Mouse (Mus musculus) intestine, postnatal 0 days (tissue): ENCODE measurements around the gene Ccnk. TPM values are rescaled to one million over a fixed set of nuclear protein-coding genes. Genes with fewer than 3 reads are reported as not detected.

Experiments
- ATAC-seq: fragments of 200-750 bp; cut with Nextera tagmentation; 2 replicates; pipeline ENCODE4 v1.8.0; 2017; ENCODE audit warnings: mild to moderate bottlenecking, moderate TSS enrichment, moderate library complexity
- H3K27ac ChIP-seq: fragments of 300-500 bp; sonication (generic); 2 replicates; pipeline ENCODE4 v1.5.1; 2014; ENCODE audit warnings: mild to moderate bottlenecking, low read depth, low read length, moderate library complexity
- H3K27me3 ChIP-seq: fragments of 300-500 bp; sonication (generic); replicated peaks from 2 replicates; pipeline ENCODE4 v1.6.1; 2014; ENCODE audit warnings: low read length, mixed read lengths; ENCODE audit not compliant: control insufficient read depth, insufficient read depth
- H3K36me3 ChIP-seq: fragments of 300-500 bp; sonication (generic); 2 replicates; pipeline ENCODE4 v1.6.1; 2014; ENCODE audit warnings: mild to moderate bottlenecking, moderate library complexity; ENCODE audit not compliant: control insufficient read depth, insufficient read depth
- H3K4me1 ChIP-seq: fragments of 300-500 bp; sonication (generic); replicated peaks from 2 replicates; pipeline ENCODE4 v1.6.1; 2014; ENCODE audit warnings: antibody characterized with exemption, low read length, mixed read lengths; ENCODE audit not compliant: control insufficient read depth, insufficient read depth
- H3K4me2 ChIP-seq: fragments of 300-500 bp; sonication (generic); replicated peaks from 2 replicates; pipeline ENCODE4 v1.6.1; 2014; ENCODE audit warnings: low read depth, mild to moderate bottlenecking, moderate library complexity
- H3K4me3 ChIP-seq: fragments of 300-500 bp; sonication (generic); 2 replicates; pipeline ENCODE4 v1.5.1; 2014; ENCODE audit warnings: low read depth, low read length
- H3K9ac ChIP-seq: fragments of 300-500 bp; sonication (generic); 2 replicates; pipeline ENCODE4 v1.6.1; 2014; ENCODE audit warnings: mild to moderate bottlenecking, low read depth, low read length
- H3K9me3 ChIP-seq: fragments of 300-500 bp; sonication (generic); 2 replicates; pipeline ENCODE4 v1.6.1; 2016; ENCODE audit warnings: mixed run types; ENCODE audit not compliant: control insufficient read depth
- CTCF ChIP-seq: sonication (generic); IDR thresholded peaks from 2 replicates; pipeline ENCODE4 v1.5.1; 2016; ENCODE audit warnings: low read depth, mild to moderate bottlenecking, control low read depth, antibody characterized with exemption, moderate library complexity
- WGBS: fragments of 180-500 bp; shearing (Covaris S2); extraction: QIAGEN DNeasy Blood & Tissue Kit; methylation state at CpG from one replicate; pipeline ENCODE4 v1.1.7; 2014; 5-methylcytosine and 5-hydroxymethylcytosine counted together
- polyA plus RNA-seq: library from polyadenylated mRNA; unstranded; fragments of >200 nt; fragmentation: Nextera tagmentation; extraction: Ambion mirVana; gene quantifications from 2 replicates; pipeline ENCODE4 v1.2.1, GENCODE M21; 2015

Ccnk gene
- polyA plus RNA-seq, 1 experiment from 2014 or later: 3.0 TPM

DNA sequence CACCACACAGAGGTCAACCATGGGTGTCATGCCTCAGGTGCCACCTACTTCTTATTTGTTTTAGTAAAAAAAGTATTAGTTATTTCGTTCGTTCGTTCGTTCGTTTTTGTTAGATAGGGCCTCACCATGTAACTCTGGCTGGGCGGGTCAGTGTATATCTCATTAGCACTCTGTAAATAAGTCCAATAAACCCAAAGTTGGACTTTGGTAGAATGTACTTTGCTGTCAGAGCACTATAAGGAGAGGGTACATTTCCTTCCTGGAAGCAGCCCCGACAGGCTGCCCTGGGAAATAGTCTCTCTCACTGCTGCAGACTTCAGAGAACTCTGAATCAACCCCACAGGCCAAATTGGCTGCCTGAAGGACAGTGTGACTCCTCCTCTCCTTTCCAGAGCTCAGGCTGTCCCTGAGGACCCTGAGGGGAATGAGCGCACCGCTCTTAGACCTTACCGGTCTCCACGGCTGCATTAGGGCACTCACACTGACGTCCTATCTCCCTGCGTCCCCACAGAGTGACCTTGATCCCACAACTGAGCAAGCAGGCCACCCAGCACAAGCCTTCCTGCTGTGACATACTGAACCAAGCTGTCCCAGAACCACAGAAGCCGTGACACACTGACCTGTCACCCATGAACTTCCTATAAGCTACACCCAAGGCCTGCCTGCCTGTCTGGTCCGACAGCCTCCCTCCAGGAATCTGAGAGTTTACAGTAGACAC is 72.6 kb downstream of the Ccnk start:
- no peak for TF ChIP-seq CTCF
- ATAC-seq: peak; percentile 89
- Histone ChIP-seq H3K4me3 (no peak overlapping the region), H3K36me3 (no peaks in the 10 kb centered on the region), H3K4me2 (peak overlapping the region; percentile 57), H3K9ac (0 out of 2 replicates have a peak overlapping the region, but pooled peaks have one; percentile 24), H3K27ac (peak overlapping the region; percentile 94), H3K27me3 (no peaks in the 10 kb centered on the region), H3K4me1 (peaks cover 34% of the 10 kb centered on the region), H3K9me3 (no peaks in the 10 kb centered on the region)
- 38% methylated on average over 15 of the region's 15 CpGs for WGBS

Other genes starting within 250 kb of the Ccnk start
- gene Bcl11b, start 176.0 kb upstream of the Ccnk start, polyA plus RNA-seq: 5.2 TPM in 2 replicates
- 49.1 and 50.0 TPM in 2 replicates for gene Setd3, start 265 bp upstream of the Ccnk start, polyA plus RNA-seq
- 10.1 and 12.0 TPM in 2 replicates for gene Ccdc85c, start 95.8 kb downstream of the Ccnk start, polyA plus RNA-seq
- 0.20 TPM in 2 replicates for gene Hhipl1, start 126.7 kb downstream of the Ccnk start, polyA plus RNA-seq
- 0.85 and 0.86 TPM in 2 replicates for gene Cyp46a1, start 154.8 kb downstream of the Ccnk start, polyA plus RNA-seq
- 27.8 and 32.9 TPM in 2 replicates for gene Eml1, start 191.4 kb downstream of the Ccnk start, polyA plus RNA-seq